Mouse (Mus musculus) E14TG2a.4 (cell line): ENCODE results near the gene Psma1.

ENCODE experiments used
- H3K27me3 ChIP-seq: 2 replicates; pipeline ENCODE4 v1.6.1; 2014; ENCODE audit warnings: low read length, control low read depth; ENCODE audit not compliant: insufficient read depth
- H3K36me3 ChIP-seq: 2 replicates; pipeline ENCODE4 v1.6.1; 2014; ENCODE audit warnings: low read length, control low read depth; ENCODE audit not compliant: insufficient read depth
- H3K4me1 ChIP-seq: replicated peaks from 2 replicates; pipeline ENCODE4 v1.6.1; 2014; ENCODE audit warnings: low read depth, low read length, control low read depth
- H3K4me3 ChIP-seq: replicated peaks from 2 replicates; pipeline ENCODE4 v1.5.1; 2014; ENCODE audit warnings: mild to moderate bottlenecking, low read length
- H3K9me3 ChIP-seq: 2 replicates; pipeline ENCODE4 v1.6.1; 2014; ENCODE audit warnings: low read length, control low read depth
- CTCF ChIP-seq: conservative IDR thresholded peaks from 2 replicates; pipeline ENCODE4 v1.5.1; 2014; ENCODE audit warnings: low read length
- NANOG ChIP-seq: IDR thresholded peaks from 2 replicates; pipeline ENCODE4 v1.6.1; 2014; ENCODE audit warnings: borderline replicate concordance, low read length, mixed read lengths
- POU5F1 ChIP-seq: IDR thresholded peaks from 2 replicates; pipeline ENCODE4 v1.6.1; 2014; ENCODE audit warnings: low read length, borderline replicate concordance

The Psma1 gene

DNA sequence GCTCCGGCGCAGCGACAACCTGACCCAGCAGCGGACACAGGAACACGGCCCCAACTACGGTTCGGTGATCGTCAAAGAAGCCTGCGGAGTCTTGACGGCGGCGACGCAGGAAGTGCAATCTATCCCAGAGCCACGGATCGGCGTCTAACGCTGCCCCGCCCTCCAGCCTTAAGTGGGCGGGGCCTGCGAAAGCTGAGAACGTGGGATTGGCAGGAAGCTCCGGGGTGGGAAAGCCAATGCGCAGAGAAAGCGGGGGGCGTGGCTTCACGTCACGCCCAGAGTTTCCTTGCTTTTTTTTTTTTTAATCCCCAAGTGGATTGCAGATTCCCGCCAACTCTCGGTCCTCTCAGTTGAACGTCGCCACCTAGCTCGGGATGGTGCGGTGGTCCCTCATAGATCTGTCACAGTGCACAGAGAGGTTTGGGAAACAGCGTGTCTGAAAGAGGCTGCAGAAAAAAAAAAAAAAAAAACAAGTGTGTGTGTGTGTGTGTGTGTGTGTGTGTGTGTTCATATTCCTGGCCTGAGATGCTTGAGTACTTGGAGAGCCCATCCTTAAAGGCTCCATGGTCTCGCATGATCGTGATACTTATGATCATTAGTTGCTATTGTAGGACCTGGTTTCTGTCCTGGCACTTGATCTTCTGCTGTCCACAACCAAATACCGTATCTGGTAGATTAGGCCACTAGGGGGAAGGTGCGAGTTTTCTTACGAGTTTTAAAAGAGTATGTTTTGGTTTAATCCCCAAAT lies at the start of gene Psma1:
TSS of gene Psma1 (minus strand) at position 114 of the 748 bp plus-strand sequence.
- no peaks in the 10 kb centered on the region for H3K27me3 ChIP-seq
- no peaks in the 10 kb centered on the region for H3K9me3 ChIP-seq
- TF ChIP-seq CTCF (peak; percentile 43), NANOG (no peak), POU5F1 (no peak)
- peaks cover 33% of the 10 kb centered on the region for H3K36me3 ChIP-seq
- H3K4me3 ChIP-seq = peak within 1 kb of the TSS; percentile 98
- peaks cover 19% of the 10 kb centered on the region for H3K4me1 ChIP-seq

DNA sequence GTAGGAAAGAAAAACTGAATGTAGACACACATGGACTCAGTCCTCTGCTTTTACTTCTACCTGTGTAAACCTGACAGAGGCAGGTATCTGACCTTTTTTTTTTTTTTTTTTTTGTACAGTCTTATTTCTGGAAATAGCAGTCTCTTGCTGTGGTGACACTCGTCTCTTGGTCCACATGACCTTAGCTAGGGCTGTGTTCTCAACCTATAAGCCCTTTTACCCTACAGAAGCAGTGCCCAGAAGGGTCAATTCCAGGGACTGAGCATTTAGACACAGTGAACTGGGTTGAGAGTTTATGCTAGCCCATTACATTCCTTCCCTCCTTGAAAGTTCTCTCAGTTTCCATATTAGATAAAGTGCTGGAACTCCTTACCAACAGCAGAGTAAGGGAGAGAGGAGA lies 47.6 kb upstream of the Psma1 start:
- H3K9me3 ChIP-seq = no peaks in the 10 kb centered on the region
- TF ChIP-seq POU5F1 (no peak), NANOG (no peak), CTCF (no peak)
- H3K4me1 ChIP-seq = peaks cover 5% of the 10 kb centered on the region; the same call in 1 of the 2 replicates
- no peaks in the 10 kb centered on the region for H3K36me3 ChIP-seq
- H3K4me3 ChIP-seq = no peak overlapping the region
- H3K27me3 ChIP-seq = no peaks in the 10 kb centered on the region

DNA sequence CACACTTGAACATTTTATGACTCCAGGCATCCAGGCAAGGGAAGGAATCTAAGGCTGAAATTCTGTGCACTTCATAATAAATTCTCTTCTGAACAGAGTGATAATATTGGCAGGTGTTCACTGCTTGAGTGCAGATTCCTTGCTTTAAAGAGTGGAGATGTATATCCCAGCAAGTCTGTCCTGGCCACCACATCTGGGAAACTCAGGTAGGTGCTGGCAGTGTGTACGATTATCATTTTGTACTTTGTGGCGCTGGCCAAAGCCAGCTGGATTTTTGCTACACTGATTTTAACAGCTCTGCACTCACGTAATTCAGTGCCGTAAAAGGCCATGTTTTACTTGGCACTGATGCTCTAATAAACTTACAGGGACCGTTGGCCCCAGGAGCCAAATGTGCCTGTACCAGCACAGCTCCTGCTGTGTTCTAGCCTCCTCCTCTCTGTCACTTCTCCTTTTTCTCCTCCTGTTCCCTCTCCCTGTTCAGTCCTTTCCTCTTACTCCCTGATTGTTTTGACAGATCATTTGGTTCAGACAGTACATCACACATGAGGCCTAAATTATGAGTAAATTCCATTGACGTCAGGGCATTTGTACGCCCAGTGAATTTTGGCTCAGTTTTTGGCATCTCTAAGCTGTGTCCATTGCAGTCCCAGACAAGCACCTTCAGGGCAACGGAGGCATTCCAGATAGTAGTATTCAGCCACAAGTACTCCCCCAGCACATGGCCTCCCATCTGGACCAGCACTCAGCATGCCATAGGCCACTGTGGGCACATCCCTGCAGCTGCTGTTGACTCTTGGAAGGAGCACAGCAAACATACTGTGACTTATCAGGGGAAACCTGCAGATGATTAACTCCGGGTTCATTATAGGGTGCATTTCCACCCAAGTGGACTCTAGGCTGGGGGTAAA lies 46.9 kb upstream of the Psma1 start:
- no peak overlapping the region for H3K4me3 ChIP-seq
- TF ChIP-seq POU5F1 = no peak
- no peak for TF ChIP-seq CTCF
- no peak for TF ChIP-seq NANOG
- no peaks in the 10 kb centered on the region for H3K36me3 ChIP-seq
- H3K27me3 ChIP-seq = no peaks in the 10 kb centered on the region
- H3K4me1 ChIP-seq = peaks cover 7% of the 10 kb centered on the region; the same call in 1 of the 2 replicates
- no peaks in the 10 kb centered on the region for H3K9me3 ChIP-seq

DNA sequence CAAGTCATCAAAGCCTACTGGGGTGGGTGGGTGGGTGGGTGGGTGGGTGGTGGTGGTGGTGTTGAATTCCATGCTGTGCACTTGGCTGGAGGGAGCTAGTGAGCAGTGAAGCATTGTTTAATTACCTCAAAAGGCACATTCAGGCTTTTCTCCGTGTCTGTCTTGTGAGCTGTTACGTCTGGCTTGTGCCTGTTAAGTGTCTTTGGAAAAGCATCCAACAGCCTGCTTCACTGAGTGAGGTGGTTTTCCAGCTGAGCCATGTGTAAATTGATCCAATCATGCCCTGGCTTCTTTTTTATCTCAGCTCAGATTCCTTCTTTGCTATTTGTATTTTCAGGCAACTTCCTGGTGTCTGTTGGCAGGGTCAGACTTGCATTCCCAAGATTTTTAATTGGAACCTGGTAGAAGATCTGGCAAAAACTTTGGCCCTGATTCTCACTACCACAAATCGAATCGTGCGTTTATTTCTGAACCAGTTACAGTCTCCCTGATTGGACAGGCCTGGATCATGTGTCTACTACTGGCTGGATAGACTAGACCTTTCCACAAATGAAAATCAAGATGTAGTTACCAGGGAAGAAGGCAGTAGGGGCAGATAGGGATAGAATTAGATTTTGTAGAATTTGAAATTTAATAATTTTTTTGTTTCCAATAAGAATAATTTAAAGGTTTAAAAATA lies 45.9 kb upstream of the Psma1 start:
- no peaks in the 10 kb centered on the region for H3K27me3 ChIP-seq
- TF ChIP-seq POU5F1 (no peak), NANOG (no peak), CTCF (no peak)
- H3K9me3 ChIP-seq = no peaks in the 10 kb centered on the region

DNA sequence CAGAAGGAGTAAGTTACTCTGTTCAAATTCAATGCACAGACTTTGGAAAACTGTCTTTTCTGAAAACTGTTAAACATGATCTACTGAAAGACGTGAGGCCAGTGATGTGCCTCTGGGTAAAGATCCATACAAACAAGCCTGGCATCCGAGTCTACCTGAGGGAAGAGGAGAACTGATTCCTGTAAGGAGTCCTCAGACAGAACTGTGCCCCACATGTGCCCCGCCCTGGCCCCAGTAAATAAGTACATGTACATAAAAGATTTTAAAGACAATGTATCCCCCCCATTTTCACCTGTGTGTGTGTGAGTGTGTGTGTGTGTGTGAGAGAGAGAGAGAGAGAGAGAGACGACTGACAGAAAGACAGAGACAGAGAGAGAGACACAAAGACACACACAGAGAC lies 42.0 kb upstream of the Psma1 start:
- H3K9me3 ChIP-seq = no peaks in the 10 kb centered on the region
- no peak overlapping the region for H3K4me3 ChIP-seq
- no peaks in the 10 kb centered on the region for H3K36me3 ChIP-seq
- H3K4me1 ChIP-seq = peaks cover 21% of the 10 kb centered on the region
- H3K27me3 ChIP-seq = no peaks in the 10 kb centered on the region
- TF ChIP-seq POU5F1 (no peak), NANOG (no peak), CTCF (no peak)

More for the DNA sequence above, 45.9 kb upstream of the Psma1 start:
- Histone ChIP-seq H3K4me1 (peaks cover 17% of the 10 kb centered on the region), H3K36me3 (no peaks in the 10 kb centered on the region), H3K4me3 (no peak overlapping the region)

DNA sequence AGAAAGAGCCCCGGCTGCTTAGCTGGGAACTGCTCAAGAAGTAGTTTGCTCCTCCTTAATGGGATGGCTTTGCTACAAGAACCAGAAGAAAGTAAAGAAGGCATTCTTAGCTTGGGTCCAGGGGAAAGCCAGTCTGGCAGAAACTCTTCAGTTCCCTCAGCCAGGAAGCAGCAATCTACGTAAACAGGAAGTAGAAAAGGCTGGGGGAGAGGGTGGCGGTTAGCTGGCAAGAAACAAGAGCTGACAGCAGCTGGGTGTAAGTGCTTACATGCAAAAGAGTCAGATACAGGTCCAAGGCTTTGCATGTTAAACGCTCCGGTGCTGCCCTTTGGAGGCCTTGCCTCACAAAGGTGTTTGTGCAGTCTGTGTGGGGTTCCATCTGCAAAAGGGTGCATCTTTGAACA lies 41.5 kb upstream of the Psma1 start:
- Histone ChIP-seq H3K36me3 (no peaks in the 10 kb centered on the region), H3K4me3 (0 out of 2 replicates have a peak overlapping the region, but pooled peaks have one; percentile 17), H3K27me3 (no peaks in the 10 kb centered on the region), H3K9me3 (no peaks in the 10 kb centered on the region), H3K4me1 (peaks cover 21% of the 10 kb centered on the region)
- no peak for TF ChIP-seq CTCF
- TF ChIP-seq POU5F1 = no peak
- no peak for TF ChIP-seq NANOG

DNA sequence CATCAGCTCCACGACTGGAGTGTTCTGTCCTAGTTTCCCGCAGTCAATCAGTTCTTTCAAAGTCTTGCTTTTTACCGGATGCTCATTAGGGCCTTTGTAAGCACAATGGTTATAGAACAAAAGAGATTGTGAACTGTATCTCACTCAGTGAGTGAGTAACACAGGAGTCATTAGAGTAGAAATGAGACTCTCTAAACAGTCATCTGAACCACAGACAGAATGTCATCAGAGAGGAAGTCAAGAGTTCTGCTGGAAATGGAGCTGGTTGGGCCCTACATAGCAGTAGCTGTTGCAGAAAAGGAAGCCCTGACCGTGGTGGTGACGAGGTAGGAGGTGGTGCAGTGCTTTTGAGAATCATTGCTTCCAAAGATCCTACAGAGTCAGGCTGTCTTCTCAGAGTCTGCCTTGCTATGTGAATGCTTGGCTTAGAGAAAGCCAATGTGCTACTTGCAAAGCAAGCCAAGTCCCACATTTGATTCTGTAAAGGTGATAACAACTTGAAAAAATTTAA lies 40.5 kb upstream of the Psma1 start:
- H3K4me1 ChIP-seq = peaks cover 16% of the 10 kb centered on the region
- peak; percentile 49; the same call in 1 of the 2 replicates for TF ChIP-seq NANOG
- no peak for TF ChIP-seq CTCF
- TF ChIP-seq POU5F1 = no peak
- no peak overlapping the region for H3K4me3 ChIP-seq
- H3K27me3 ChIP-seq = no peaks in the 10 kb centered on the region
- no peaks in the 10 kb centered on the region for H3K9me3 ChIP-seq
- no peaks in the 10 kb centered on the region for H3K36me3 ChIP-seq
